Mouse (Mus musculus): Measurements from ENCODE around the gene Efr3b.

Efr3b gene

GRCm38 (mm10) chr12:4036157-4036556, 2.6 kb downstream of the Efr3b start:
- DNase-seq, result no peak

- DNase-seq, result no peak
Measured at GRCm38 (mm10) chr12:4029064-4029463, 9.7 kb downstream of the Efr3b start.

- DNase-seq, result no peak
Measured at GRCm38 (mm10) chr12:4028516-4028915, 10.2 kb downstream of the Efr3b start.

GRCm38 (mm10) chr12:4024356-4024755, 14.4 kb downstream of the Efr3b start:
- DNase-seq, result no peak

GRCm38 (mm10) chr12:4023501-4023900, 15.2 kb downstream of the Efr3b start:
- DNase-seq, result no peak

GRCm38 (mm10) chr12:4022845-4023244, 15.9 kb downstream of the Efr3b start:
- peak; percentile 22 for DNase-seq

- DNase-seq, result no peak
Measured at GRCm38 (mm10) chr12:4020505-4020904, 18.2 kb downstream of the Efr3b start.

GRCm38 (mm10) chr12:4016321-4016720, 22.4 kb downstream of the Efr3b start:
- no peak for DNase-seq

- DNase-seq, result no peak
Measured at GRCm38 (mm10) chr12:4015741-4016140, 23.0 kb downstream of the Efr3b start.

- no peak for DNase-seq
Measured at GRCm38 (mm10) chr12:4015255-4015654, 23.5 kb downstream of the Efr3b start.

GRCm38 (mm10) chr12:4011715-4012114, 27.0 kb downstream of the Efr3b start:
- DNase-seq, result no peak

GRCm38 (mm10) chr12:4011301-4011700, 27.4 kb downstream of the Efr3b start:
- DNase-seq, result no peak

- DNase-seq, result no peak
Measured at GRCm38 (mm10) chr12:4008731-4009130, 30.0 kb downstream of the Efr3b start.

- DNase-seq, result no peak
Measured at GRCm38 (mm10) chr12:4007766-4008165, 30.9 kb downstream of the Efr3b start.

GRCm38 (mm10) chr12:4007181-4007580, 31.5 kb downstream of the Efr3b start:
- DNase-seq, result no peak

GRCm38 (mm10) chr12:4006079-4006478, 32.6 kb downstream of the Efr3b start:
- no peak for DNase-seq

GRCm38 (mm10) chr12:4004648-4005047, 34.1 kb downstream of the Efr3b start:
- DNase-seq, result no peak

- DNase-seq, result no peak
Measured at GRCm38 (mm10) chr12:4000406-4000805, 38.3 kb downstream of the Efr3b start.

- DNase-seq, result no peak
Measured at GRCm38 (mm10) chr12:3996749-3997148, 42.0 kb downstream of the Efr3b start.

- DNase-seq, result no peak
Measured at GRCm38 (mm10) chr12:3991047-3991446, 47.7 kb downstream of the Efr3b start.

GRCm38 (mm10) chr12:3989943-3990342, 48.8 kb downstream of the Efr3b start:
- no peak for DNase-seq

- DNase-seq, result no peak
Measured at GRCm38 (mm10) chr12:3984446-3984845, 54.3 kb downstream of the Efr3b start.

GRCm38 (mm10) chr12:3983736-3984135, 55.0 kb downstream of the Efr3b start:
- DNase-seq, result peak; percentile 31

GRCm38 (mm10) chr12:3982257-3982656, 56.5 kb downstream of the Efr3b start:
- peak; percentile 43 for DNase-seq

GRCm38 (mm10) chr12:3981350-3982131, 57.2 kb downstream of the Efr3b start:
- peak; percentile 81 for DNase-seq

All from kidney, adult 11 months (tissue).